Mouse (Mus musculus) kidney, adult 2 months (tissue): ENCODE data around the gene Gng8.

Experiments used
- CTCF ChIP-seq: fragments of 200-500 bp; conservative IDR thresholded peaks from 2 replicates; pipeline ENCODE4 v1.5.1; 2011; ENCODE audit warnings: low read depth, mild to moderate bottlenecking, control low read depth, low read length, moderate library complexity, mixed read lengths; ENCODE audit not compliant: insufficient read depth, insufficient read length
- POLR2A ChIP-seq: fragments of 200-500 bp; IDR thresholded peaks from one replicate; pipeline ENCODE4 v1.6.1; 2011; ENCODE audit warnings: low read depth, low read length, control low read depth

DNA sequence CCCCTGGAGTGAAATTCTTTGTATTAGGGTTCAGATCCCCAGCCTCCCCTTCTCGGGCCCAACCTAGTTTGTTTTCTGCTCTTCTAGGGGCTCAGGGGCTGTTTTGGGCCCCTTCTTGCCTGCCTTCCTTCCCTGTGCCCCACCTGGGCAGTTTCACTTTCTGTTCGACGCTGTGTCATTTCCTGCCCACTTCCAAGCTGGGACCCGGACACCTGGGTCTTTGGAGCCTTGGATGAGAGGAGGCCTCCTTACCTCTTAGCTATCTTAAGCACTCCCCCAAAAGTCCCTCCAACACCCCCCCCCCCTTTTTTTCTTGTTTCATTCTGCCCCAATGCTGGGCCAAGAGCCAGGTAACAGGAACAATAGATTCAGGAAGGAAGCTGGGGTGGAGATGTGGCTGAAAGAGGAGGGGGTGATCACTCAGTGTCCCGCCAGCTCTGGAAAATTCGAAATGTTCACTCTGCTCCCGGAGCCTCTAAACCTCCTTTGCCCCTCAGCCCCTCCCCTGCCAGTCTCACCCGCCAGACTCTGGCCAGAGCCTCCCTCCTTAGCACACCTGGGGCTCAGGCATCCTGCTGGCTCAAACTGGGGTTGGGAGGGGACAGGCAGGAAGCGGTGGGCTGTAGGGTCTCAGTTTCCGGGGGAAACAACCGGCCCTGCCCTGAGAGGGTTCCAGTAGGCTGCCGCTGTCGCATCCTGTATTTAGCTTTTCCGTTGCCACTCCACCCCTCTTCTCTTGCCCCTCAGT lies 46.3 kb upstream of the Gng8 start:
- TF ChIP-seq CTCF: no peak
- TF ChIP-seq POLR2A: no peak
